Comparison of ENCODE assay signal across 17 mouse cellular contexts in genomic region chr5:73544111-73544753, GRCm38 (mm10).
A peak's percentile ranks its signal among the peaks of the same experiment; 100 is the strongest.
DNase-seq lines count a peak whose midpoint lies in the region; ATAC-seq and TF ChIP-seq lines count a peak whose summit lies in the region.
"Had no signal": no experiment of that assay in that cellular context is flagged by ENCODE, and none has a peak within 500 bp of the region (broad histone marks: within the 10 kb centered on the region; RNA-seq: fewer than 3 reads in every experiment).

No protein-coding gene starts in this region.

- no peak overlapping the region for H3K4me2 ChIP-seq in limb, embryonic 14.5 days (replicated peaks; ENCODE audit: low read depth, low read length, severe bottlenecking)
- peak overlapping the region; percentile 26; the same call in 1 of the 2 replicates for H3K4me2 ChIP-seq in kidney, embryonic 15.5 days
- H3K4me2 ChIP-seq: embryonic facial prominence, embryonic 13.5 days had no signal

- ATAC-seq in limb, embryonic 14.5 days (ENCODE audit: low FRiP score, low read depth) = no peak
- no peak for ATAC-seq in kidney, embryonic 15.5 days (replicated peaks; ENCODE audit: low FRiP score)
- ATAC-seq: forebrain, embryonic 16.5 days; inflammation-experienced regulatory T-cells, adult 6 months; Patski had no signal

- no peak overlapping the region for H3K9ac ChIP-seq in limb, embryonic 14.5 days (ENCODE audit: low read depth, low read length, severe bottlenecking)
- no peak overlapping the region for H3K9ac ChIP-seq in kidney, embryonic 15.5 days
- H3K9ac ChIP-seq: embryonic facial prominence, embryonic 13.5 days had no signal

- no peak for TF ChIP-seq POLR2A in limb, embryonic 14.5 days (IDR thresholded peaks at IDR 0.05; ENCODE audit: borderline replicate concordance, extremely low read depth, insufficient read depth, insufficient read length)

- no peaks in the 10 kb centered on the region for H3K9me3 ChIP-seq in limb, embryonic 14.5 days (ENCODE audit: control insufficient read depth, low read length)
- H3K9me3 ChIP-seq in limb, embryonic 10.5 days (replicated peaks) = no peaks in the 10 kb centered on the region
- no peaks in the 10 kb centered on the region for H3K9me3 ChIP-seq in kidney, embryonic 15.5 days (replicated peaks)
- H3K9me3 ChIP-seq: embryonic facial prominence, embryonic 13.5 days had no signal

- H3K36me3 ChIP-seq in limb, embryonic 14.5 days (ENCODE audit: control insufficient read depth, insufficient read depth, low read length) = peaks cover 24% of the 10 kb centered on the region
- peaks cover 71% of the 10 kb centered on the region for H3K36me3 ChIP-seq in limb, embryonic 10.5 days
- H3K36me3 ChIP-seq in kidney, embryonic 15.5 days = no peaks in the 10 kb centered on the region

- H3K27me3 ChIP-seq in limb, embryonic 14.5 days (ENCODE audit: control insufficient read depth, insufficient read depth, low read length) = no peaks in the 10 kb centered on the region
- H3K27me3 ChIP-seq in limb, embryonic 10.5 days (ENCODE audit: low read depth, poor library complexity, severe bottlenecking) = no peaks in the 10 kb centered on the region
- H3K27me3 ChIP-seq in kidney, embryonic 15.5 days = no peaks in the 10 kb centered on the region
- H3K27me3 ChIP-seq: embryonic facial prominence, embryonic 13.5 days; Patski had no signal

- no peak overlapping the region for H3K4me3 ChIP-seq in limb, embryonic 14.5 days (replicated peaks; ENCODE audit: low read length)
- H3K4me3 ChIP-seq in limb, embryonic 10.5 days = no peak overlapping the region
- no peak overlapping the region for H3K4me3 ChIP-seq in kidney, embryonic 15.5 days (replicated peaks)
- H3K4me3 ChIP-seq: embryonic facial prominence, embryonic 13.5 days had no signal

- DNase-seq in embryo, embryonic 10 days (ENCODE audit: low spot score) = peak; percentile 4
- DNase-seq in embryo, embryonic 10.5 days (ENCODE audit: low spot score) = no peak
- peak; percentile 16 for DNase-seq in limb, embryonic 14.5 days (ENCODE audit: low spot score)
- DNase-seq in limb, embryonic 10.5 days (ENCODE audit: low spot score) = no peak
- no peak for DNase-seq in cerebellum, postnatal 10 days
- no peak for DNase-seq in frontal cortex, postnatal 14 days (ENCODE audit: low spot score in 2 of 2)
- DNase-seq: B cell, adult 2 months; cerebellum, adult 2 months; liver; lung, adult 2 months; lung, postnatal 36 days; thymus, postnatal 14 days had no signal

- no peaks in the 10 kb centered on the region for H3K4me1 ChIP-seq in limb, embryonic 14.5 days (ENCODE audit: control insufficient read depth, insufficient read depth, low read length)
- peaks cover 8% of the 10 kb centered on the region for H3K4me1 ChIP-seq in limb, embryonic 10.5 days
- H3K4me1 ChIP-seq in kidney, embryonic 15.5 days = peaks cover 31% of the 10 kb centered on the region
- H3K4me1 ChIP-seq: embryonic facial prominence, embryonic 13.5 days had no signal

- WGBS in limb, embryonic 14.5 days = 58% methylated on average over 10 of the region's 10 CpGs
- WGBS in limb, embryonic 10.5 days = 79% methylated on average over 10 of the region's 10 CpGs
- 27% methylated on average over 10 of the region's 10 CpGs for WGBS in kidney, embryonic 15.5 days

- no peak overlapping the region for H3K27ac ChIP-seq in limb, embryonic 14.5 days (replicated peaks; ENCODE audit: low read depth, low read length)
- H3K27ac ChIP-seq in limb, embryonic 10.5 days = no peak overlapping the region
- H3K27ac ChIP-seq in kidney, embryonic 15.5 days = peak overlapping the region; percentile 63
- H3K27ac ChIP-seq: embryonic facial prominence, embryonic 13.5 days had no signal

Comparison
In these comparisons a context has a peak if more than half of its experiments do, and no peak if none do; other contexts are left out.
1. DNase-seq: peak in embryo, embryonic 10 days (single experiment) and limb, embryonic 14.5 days (single experiment); none in embryo, embryonic 10.5 days (single experiment), limb, embryonic 10.5 days (single experiment), cerebellum, postnatal 10 days (0 of 2) and frontal cortex, postnatal 14 days (0 of 2).